Mouse (Mus musculus) neural tube, embryonic 11.5 days (tissue): Measurements from ENCODE around the gene Acnat1. TPM values are rescaled to one million over a fixed set of nuclear protein-coding genes. Genes with fewer than 3 reads are reported as not detected.
"Not testable (repeated sequence)": the region's sequence is repeated elsewhere in the genome, so short reads cannot be mapped to it uniquely, and the experiment has no call there.

ENCODE experiments used
- ATAC-seq: fragments of 200-750 bp; cut with Nextera tagmentation; 2 replicates; pipeline ENCODE4 v1.8.0; 2017; ENCODE audit warnings: moderate number of reproducible peaks, mild to moderate bottlenecking, moderate TSS enrichment, moderate library complexity; ENCODE audit not compliant: insufficient read depth, low FRiP score, low TSS enrichment
- DNase-seq: peaks from one replicate; pipeline ENCODE4 v3.0.0-alpha.2; 2015; ENCODE audit warnings: low spot score
- H3K27ac ChIP-seq: fragments of 300-500 bp; sonication (generic); 2 replicates; pipeline ENCODE4 v1.5.1; 2014; ENCODE audit warnings: low read depth, mild to moderate bottlenecking, low read length
- H3K27me3 ChIP-seq: fragments of 300-500 bp; sonication (generic); 2 replicates; pipeline ENCODE4 v1.6.1; 2014; ENCODE audit warnings: mild to moderate bottlenecking, low read length, mixed read lengths; ENCODE audit not compliant: control insufficient read depth, insufficient read depth
- H3K36me3 ChIP-seq: fragments of 300-500 bp; sonication (generic); 2 replicates; pipeline ENCODE4 v1.6.1; 2014; ENCODE audit warnings: mild to moderate bottlenecking, low read length, moderate library complexity, mixed read lengths; ENCODE audit not compliant: control insufficient read depth, insufficient read depth
- H3K4me1 ChIP-seq: fragments of 300-500 bp; sonication (generic); 2 replicates; pipeline ENCODE4 v1.6.1; 2014; ENCODE audit warnings: low read length, mixed read lengths; ENCODE audit not compliant: control insufficient read depth, insufficient read depth
- H3K4me2 ChIP-seq: fragments of 300-500 bp; sonication (generic); 2 replicates; pipeline ENCODE4 v1.6.1; 2014; ENCODE audit warnings: low read depth, mild to moderate bottlenecking, moderate library complexity
- H3K4me3 ChIP-seq: fragments of 300-500 bp; sonication (generic); 2 replicates; pipeline ENCODE4 v1.5.1; 2014; ENCODE audit warnings: low read depth, low read length
- H3K9ac ChIP-seq: fragments of 300-500 bp; sonication (generic); 2 replicates; pipeline ENCODE4 v1.6.1; 2014; ENCODE audit warnings: mild to moderate bottlenecking, low read length
- H3K9me3 ChIP-seq: fragments of 300-500 bp; sonication (generic); 2 replicates; pipeline ENCODE4 v1.6.1; 2016; ENCODE audit warnings: low read length; ENCODE audit not compliant: control insufficient read depth
- WGBS: fragments of 180-500 bp; shearing (Covaris S2); extraction: QIAGEN DNeasy Blood & Tissue Kit; methylation state at CpG from one replicate; pipeline ENCODE4 v1.1.7; 2014; 5-methylcytosine and 5-hydroxymethylcytosine counted together
- polyA plus RNA-seq: library from polyadenylated mRNA; unstranded; fragments of >200 nt; fragmentation: Nextera tagmentation; extraction: Ambion mirVana; gene quantifications from 2 replicates; pipeline ENCODE4 v1.2.1, GENCODE M21; 2014

Acnat1 gene
- polyA plus RNA-seq, 1 experiment from 2014 or later, result not detected

DNA sequence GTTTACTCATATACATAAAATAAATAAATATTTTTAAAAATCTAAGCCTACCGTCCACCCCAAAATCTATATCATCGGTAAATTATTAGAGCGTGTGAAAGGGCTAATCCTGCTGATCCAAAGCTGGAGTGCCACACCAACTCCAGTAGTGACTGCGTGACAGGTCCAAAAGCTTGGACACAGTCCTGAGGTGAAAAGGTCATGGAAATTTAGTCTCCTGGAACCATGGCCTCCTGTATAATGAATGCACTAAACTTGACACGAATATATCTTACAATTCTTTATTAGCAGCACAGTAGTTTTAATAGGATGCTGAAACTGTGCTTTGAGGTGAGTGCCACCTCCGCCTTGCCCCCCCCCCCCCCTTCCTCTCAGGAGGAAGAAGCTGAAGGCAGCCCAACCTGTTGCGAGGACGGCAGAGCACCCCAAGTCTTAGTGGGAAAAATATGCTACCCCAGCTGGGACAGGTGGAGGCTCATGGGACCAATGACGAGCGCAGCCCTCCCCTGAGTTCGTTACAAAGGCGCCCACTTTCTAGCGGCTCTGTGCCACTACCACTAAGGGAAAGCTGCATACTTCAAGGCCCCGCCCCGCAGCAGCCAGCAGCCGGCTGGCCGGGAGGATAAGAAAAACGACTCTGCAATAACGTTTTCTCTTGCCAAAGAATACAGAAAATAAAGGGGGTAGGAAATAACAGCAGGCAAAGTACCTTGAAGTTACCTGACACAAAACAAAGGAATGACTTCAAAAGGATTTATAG, 4.6 kb upstream of the Acnat1 start:
- H3K27ac ChIP-seq, result no peak overlapping the region
- ATAC-seq (peak; percentile 80; the same call in 1 of the 2 replicates), DNase-seq (peak; percentile 26)
- no peaks in the 10 kb centered on the region for H3K36me3 ChIP-seq
- no peak overlapping the region for H3K9ac ChIP-seq
- no peaks in the 10 kb centered on the region for H3K4me1 ChIP-seq
- H3K4me2 ChIP-seq, result peak overlapping the region; percentile 28
- H3K4me3 ChIP-seq, result no peak overlapping the region
- WGBS, result 22% methylated on average over 19 of the region's 19 CpGs
- no peaks in the 10 kb centered on the region for H3K9me3 ChIP-seq
- H3K27me3 ChIP-seq, result no peaks in the 10 kb centered on the region

DNA sequence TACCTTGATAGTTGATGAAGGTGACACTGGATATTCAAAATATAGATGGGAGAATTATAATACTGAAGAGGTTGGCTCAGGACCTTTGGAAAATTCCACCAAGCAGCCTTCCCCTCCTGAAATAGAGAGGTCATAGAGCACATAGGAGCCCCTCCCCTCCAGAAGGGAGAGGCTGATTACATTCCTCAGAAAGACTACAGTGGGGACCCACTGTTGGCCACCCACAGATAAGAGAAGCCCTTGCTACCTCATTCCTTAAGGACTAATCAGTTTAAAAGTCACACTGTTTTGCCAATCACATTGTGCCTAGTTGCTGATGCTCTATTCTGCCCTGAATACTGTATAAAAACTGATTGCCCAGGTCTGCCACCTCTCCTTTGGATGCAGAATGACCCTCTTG, 871 bp upstream of the Acnat1 start:
- H3K4me2 ChIP-seq, result no peak overlapping the region
- no peak overlapping the region for H3K4me3 ChIP-seq
- no peak overlapping the region for H3K27ac ChIP-seq
- H3K9me3 ChIP-seq, result no peaks in the 10 kb centered on the region
- H3K4me1 ChIP-seq, result no peaks in the 10 kb centered on the region
- H3K36me3 ChIP-seq, result no peaks in the 10 kb centered on the region
- ATAC-seq (no peak), DNase-seq (no peak)
- H3K27me3 ChIP-seq, result no peaks in the 10 kb centered on the region
- no peak overlapping the region for H3K9ac ChIP-seq

GRCm38 (mm10) chr4:49469435-49470151, 4.1 kb downstream of the Acnat1 start:
- no peak for DNase-seq
- H3K36me3 ChIP-seq, result no peaks in the 10 kb centered on the region
- H3K27me3 ChIP-seq, result no peaks in the 10 kb centered on the region
- 84% methylated on average over 3 of the region's 3 CpGs for WGBS
- H3K9me3 ChIP-seq, result no peaks in the 10 kb centered on the region
- ATAC-seq, result no peak
- H3K27ac ChIP-seq, result no peak overlapping the region
- H3K9ac ChIP-seq, result no peak overlapping the region
- H3K4me1 ChIP-seq, result no peaks in the 10 kb centered on the region
- H3K4me3 ChIP-seq, result no peak overlapping the region
- no peak overlapping the region for H3K4me2 ChIP-seq

- Histone ChIP-seq H3K27me3 (no peaks in the 10 kb centered on the region), H3K9ac (no peak overlapping the region), H3K4me1 (no peaks in the 10 kb centered on the region), H3K4me2 (no peak overlapping the region), H3K36me3 (no peaks in the 10 kb centered on the region), H3K4me3 (no peak overlapping the region), H3K27ac (no peak overlapping the region), H3K9me3 (no peaks in the 10 kb centered on the region)
- ATAC-seq (no peak), DNase-seq (no peak)
- 90% methylated on average over 6 of the region's 6 CpGs for WGBS
Measured at GRCm38 (mm10) chr4:49467360-49467759, 6.4 kb downstream of the Acnat1 start.

GRCm38 (mm10) chr4:49456171-49456570, 17.5 kb downstream of the Acnat1 start:
- no peak overlapping the region for H3K4me2 ChIP-seq
- 70% methylated on average over 2 of the region's 2 CpGs for WGBS
- no peak overlapping the region for H3K27ac ChIP-seq
- no peaks in the 10 kb centered on the region for H3K36me3 ChIP-seq
- no peaks in the 10 kb centered on the region for H3K4me1 ChIP-seq
- no peaks in the 10 kb centered on the region for H3K9me3 ChIP-seq
- no peak overlapping the region for H3K9ac ChIP-seq
- no peaks in the 10 kb centered on the region for H3K27me3 ChIP-seq
- no peak overlapping the region for H3K4me3 ChIP-seq
- DNase-seq, result no peak
- ATAC-seq, result no peak

- 85% methylated on average over 1 of the region's 1 CpGs for WGBS
- ATAC-seq (no peak), DNase-seq (no peak)
- Histone ChIP-seq H3K4me2 (no peak overlapping the region), H3K27me3 (no peaks in the 10 kb centered on the region), H3K36me3 (no peaks in the 10 kb centered on the region), H3K9ac (no peak overlapping the region), H3K4me3 (no peak overlapping the region), H3K9me3 (no peaks in the 10 kb centered on the region), H3K27ac (no peak overlapping the region), H3K4me1 (no peaks in the 10 kb centered on the region)
Measured at GRCm38 (mm10) chr4:49451848-49452551, 21.7 kb downstream of the Acnat1 start.

DNA sequence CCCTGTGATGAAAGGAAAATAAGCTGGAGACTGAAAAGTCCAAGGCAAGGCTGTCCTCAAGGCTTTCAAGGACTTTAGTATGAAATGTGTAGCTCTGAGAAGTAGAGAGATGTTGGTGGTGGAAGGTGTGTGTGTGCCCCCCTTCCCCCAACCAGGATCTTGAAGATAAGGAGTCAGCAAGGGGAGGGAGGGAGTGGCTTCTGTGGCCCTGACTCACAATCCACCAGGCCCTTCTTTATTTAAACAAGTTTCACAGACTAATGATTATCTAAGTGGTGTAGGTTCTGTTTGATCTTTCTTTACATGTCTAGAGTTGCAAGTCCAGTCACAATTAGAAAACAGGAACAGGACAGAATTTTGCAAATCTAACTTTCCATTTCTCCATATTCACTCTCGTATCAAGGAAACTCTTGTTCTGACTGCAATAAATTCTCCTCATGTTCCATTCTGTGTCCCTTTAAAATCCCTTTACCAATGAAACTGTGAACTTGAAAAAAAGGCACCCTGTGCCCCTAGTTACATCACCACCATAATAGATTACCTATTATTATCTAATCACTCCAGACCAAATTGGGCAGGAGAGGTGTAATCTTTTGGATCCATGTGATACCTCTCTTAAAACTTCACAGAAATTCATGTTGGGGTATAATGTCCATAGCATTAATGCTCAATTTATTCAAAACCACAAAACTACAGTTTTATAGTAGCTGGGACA, 22.4 kb downstream of the Acnat1 start:
- H3K4me1 ChIP-seq, H3K9ac ChIP-seq, ATAC-seq, DNase-seq, H3K9me3 ChIP-seq, H3K27me3 ChIP-seq, H3K36me3 ChIP-seq, H3K4me3 ChIP-seq, H3K27ac ChIP-seq, H3K4me2 ChIP-seq: not testable (repeated sequence)
- WGBS, result no CpG with 5 or more reads among the region's 1 CpGs

DNA sequence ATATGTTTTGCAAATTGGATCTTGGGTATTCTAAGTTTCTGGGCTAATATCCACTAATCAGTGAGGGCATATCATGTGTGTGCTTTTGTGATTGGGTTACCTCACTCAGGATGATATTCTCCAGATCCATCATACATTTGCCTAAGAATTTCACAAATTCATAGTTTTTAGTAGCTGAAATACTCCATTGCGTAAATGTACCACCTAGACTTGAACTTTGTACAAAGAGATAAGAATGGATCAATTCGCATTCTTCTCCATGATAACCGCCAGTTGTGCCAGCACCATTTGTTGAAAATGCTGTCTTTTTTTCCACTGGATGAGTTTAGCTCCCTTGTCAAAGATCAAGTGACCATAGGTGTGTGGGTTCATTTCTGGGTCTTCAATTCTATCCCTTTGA, 36.7 kb downstream of the Acnat1 start:
- not testable (repeated sequence) for H3K9me3 ChIP-seq, H3K9ac ChIP-seq, H3K4me3 ChIP-seq, H3K4me1 ChIP-seq, H3K36me3 ChIP-seq, H3K4me2 ChIP-seq, ATAC-seq, DNase-seq, H3K27me3 ChIP-seq, H3K27ac ChIP-seq
- WGBS, result 90% methylated on average over 3 of the region's 3 CpGs
